Mouse (Mus musculus): Measurements from ENCODE around the gene Thsd7b. TPM values are rescaled to one million over a fixed set of nuclear protein-coding genes. Genes with fewer than 3 reads are reported as not detected.

Thsd7b gene
- polyA plus RNA-seq, 1 experiment from 2014 or later: 0.32 TPM

GRCm38 (mm10) chr1:129589366-129590002, 316.4 kb downstream of the Thsd7b start:
- no peak for ATAC-seq (ENCODE audit: low read depth)
- Histone ChIP-seq H3K36me3 (ENCODE audit: control insufficient read depth, insufficient read depth) (no peaks in the 10 kb centered on the region), H3K9me3 (replicated peaks; ENCODE audit: control insufficient read depth, low read length) (no peaks in the 10 kb centered on the region), H3K4me3 (ENCODE audit: low read depth, low read length) (no peak overlapping the region), H3K9ac (ENCODE audit: low read depth, low read length) (no peak overlapping the region), H3K4me1 (ENCODE audit: control insufficient read depth, low read depth, low read length) (no peaks in the 10 kb centered on the region), H3K27me3 (ENCODE audit: control insufficient read depth, insufficient read depth, low read depth, low read length) (no peaks in the 10 kb centered on the region), H3K27ac (ENCODE audit: low read length) (no peak overlapping the region), H3K4me2 (ENCODE audit: low read depth, low read length) (no peak overlapping the region)
- WGBS (ENCODE audit: insufficient replicate concordance): 59% methylated on average over 3 of the region's 3 CpGs

DNA sequence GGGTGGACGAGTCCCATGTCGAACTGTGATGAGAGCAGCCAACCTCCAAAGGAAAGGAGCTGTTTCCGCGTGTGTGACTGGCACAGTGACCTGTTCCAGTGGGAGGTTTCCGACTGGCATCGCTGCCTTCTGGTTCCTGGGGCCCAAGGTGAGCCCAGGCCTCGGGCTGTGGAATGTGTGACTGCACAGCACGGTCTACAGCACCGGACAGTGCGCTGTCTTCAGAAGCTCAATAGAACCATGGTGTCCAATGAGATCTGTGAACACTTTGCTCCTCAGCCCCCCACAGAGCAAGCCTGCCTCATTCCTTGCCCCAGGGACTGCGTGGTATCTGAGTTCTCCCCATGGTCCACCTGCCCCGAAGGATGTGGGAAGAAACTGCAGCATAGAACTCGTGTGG, 322.3 kb downstream of the Thsd7b start:
- Histone ChIP-seq H3K4me2 (ENCODE audit: low read depth, low read length) (no peak overlapping the region), H3K9me3 (replicated peaks; ENCODE audit: control insufficient read depth, low read length) (no peaks in the 10 kb centered on the region), H3K4me3 (ENCODE audit: low read depth, low read length) (no peak overlapping the region), H3K4me1 (ENCODE audit: control insufficient read depth, low read depth, low read length) (no peaks in the 10 kb centered on the region), H3K27ac (ENCODE audit: low read length) (no peak overlapping the region), H3K27me3 (ENCODE audit: control insufficient read depth, insufficient read depth, low read depth, low read length) (no peaks in the 10 kb centered on the region), H3K36me3 (ENCODE audit: control insufficient read depth, insufficient read depth) (no peaks in the 10 kb centered on the region), H3K9ac (ENCODE audit: low read depth, low read length) (no peak overlapping the region)
- no peak for ATAC-seq (ENCODE audit: low read depth)
- 67% methylated on average over 13 of the region's 13 CpGs for WGBS (ENCODE audit: insufficient replicate concordance)

- Histone ChIP-seq H3K36me3 (ENCODE audit: control insufficient read depth, insufficient read depth) (no peaks in the 10 kb centered on the region), H3K4me3 (ENCODE audit: low read depth, low read length) (no peak overlapping the region), H3K27me3 (ENCODE audit: control insufficient read depth, insufficient read depth, low read depth, low read length) (no peaks in the 10 kb centered on the region), H3K27ac (ENCODE audit: low read length) (no peak overlapping the region), H3K4me1 (ENCODE audit: control insufficient read depth, low read depth, low read length) (no peaks in the 10 kb centered on the region), H3K9me3 (replicated peaks; ENCODE audit: control insufficient read depth, low read length) (no peaks in the 10 kb centered on the region), H3K4me2 (ENCODE audit: low read depth, low read length) (no peak overlapping the region), H3K9ac (ENCODE audit: low read depth, low read length) (no peak overlapping the region)
- no peak for ATAC-seq (ENCODE audit: low read depth)
These were observed 327.8 kb downstream of the Thsd7b start for GRCm38 (mm10) chr1:129600933-129601332.

DNA sequence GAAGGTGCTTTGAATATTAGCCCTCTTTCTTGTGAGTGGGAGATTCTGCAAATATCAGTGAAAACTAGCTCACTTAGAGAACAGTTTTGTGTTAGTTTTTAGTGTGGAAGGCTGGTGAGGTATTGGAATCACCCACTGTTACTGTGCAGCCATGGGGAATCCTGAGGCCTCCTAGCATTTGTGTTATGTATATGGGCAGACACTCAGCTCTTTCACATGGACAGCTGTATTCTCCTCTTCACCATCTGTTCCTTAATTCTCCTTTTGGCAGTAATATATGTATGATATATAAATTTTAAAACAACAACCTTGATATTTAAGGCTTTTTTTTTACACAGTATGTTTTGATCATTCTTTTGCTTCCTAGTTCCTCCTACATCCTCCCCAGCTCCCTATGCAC, 329.2 kb downstream of the Thsd7b start:
- Histone ChIP-seq H3K27me3 (ENCODE audit: control insufficient read depth, insufficient read depth, low read depth, low read length) (no peaks in the 10 kb centered on the region), H3K9me3 (replicated peaks; ENCODE audit: control insufficient read depth, low read length) (no peaks in the 10 kb centered on the region), H3K27ac (ENCODE audit: low read length) (no peak overlapping the region), H3K9ac (ENCODE audit: low read depth, low read length) (no peak overlapping the region), H3K4me1 (ENCODE audit: control insufficient read depth, low read depth, low read length) (no peaks in the 10 kb centered on the region), H3K36me3 (ENCODE audit: control insufficient read depth, insufficient read depth) (no peaks in the 10 kb centered on the region), H3K4me2 (ENCODE audit: low read depth, low read length) (no peak overlapping the region), H3K4me3 (ENCODE audit: low read depth, low read length) (no peak overlapping the region)
- no peak for ATAC-seq (ENCODE audit: low read depth)

DNA sequence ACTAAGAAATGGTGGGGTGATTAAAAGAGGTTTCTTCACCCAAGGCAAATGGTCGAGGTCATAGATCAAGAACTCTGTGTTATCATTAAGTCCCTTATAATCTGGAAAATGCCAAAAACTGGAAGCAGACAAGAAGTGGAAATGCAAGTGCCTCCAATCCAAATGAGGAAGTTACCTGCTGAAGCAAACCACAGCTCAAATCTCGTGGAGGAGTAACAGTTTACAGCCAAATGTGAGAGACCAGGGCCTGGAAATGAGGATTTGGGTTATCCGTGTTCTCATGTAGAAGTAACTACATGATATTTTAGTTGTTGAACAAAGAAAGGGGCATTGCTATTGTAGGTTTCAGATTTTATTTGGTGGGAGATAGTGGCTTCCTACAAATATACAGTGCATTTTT, 335.3 kb downstream of the Thsd7b start:
- no peaks in the 10 kb centered on the region for H3K27me3 ChIP-seq (ENCODE audit: control insufficient read depth, insufficient read depth, low read depth, low read length)
- no peaks in the 10 kb centered on the region for H3K4me1 ChIP-seq (ENCODE audit: control insufficient read depth, low read depth, low read length)
- ATAC-seq (ENCODE audit: low read depth): no peak
- H3K36me3 ChIP-seq (ENCODE audit: control insufficient read depth, insufficient read depth): no peaks in the 10 kb centered on the region
- H3K4me3 ChIP-seq (ENCODE audit: low read depth, low read length): no peak overlapping the region
- no peak overlapping the region for H3K4me2 ChIP-seq (ENCODE audit: low read depth, low read length)
- no peaks in the 10 kb centered on the region for H3K9me3 ChIP-seq (replicated peaks; ENCODE audit: control insufficient read depth, low read length)
- no peak overlapping the region for H3K27ac ChIP-seq (ENCODE audit: low read length)
- 36% methylated on average over 3 of the region's 3 CpGs for WGBS (ENCODE audit: insufficient replicate concordance)
- no peak overlapping the region for H3K9ac ChIP-seq (ENCODE audit: low read depth, low read length)

DNA sequence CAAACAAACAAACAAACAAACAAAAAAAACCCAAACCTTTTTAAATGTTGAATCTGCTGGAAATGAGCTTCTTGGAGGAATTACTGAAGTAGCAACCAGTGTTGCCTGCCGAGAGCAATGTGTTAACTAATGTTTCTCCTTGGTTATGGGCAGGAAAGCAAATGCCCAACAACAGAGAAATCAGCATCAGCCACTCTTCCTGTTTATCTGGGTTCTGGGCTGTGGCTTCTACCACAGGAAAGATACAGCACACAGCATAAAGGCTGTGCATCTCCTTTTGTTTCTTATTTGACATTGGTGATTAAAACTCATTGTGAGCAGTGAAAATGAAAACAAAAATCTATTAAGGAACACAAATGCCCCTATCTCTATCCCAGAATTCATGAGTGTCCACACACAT, 343.0 kb downstream of the Thsd7b start:
- Histone ChIP-seq H3K27me3 (ENCODE audit: control insufficient read depth, insufficient read depth, low read depth, low read length) (no peaks in the 10 kb centered on the region), H3K9ac (ENCODE audit: low read depth, low read length) (no peak overlapping the region), H3K27ac (ENCODE audit: low read length) (no peak overlapping the region), H3K4me3 (ENCODE audit: low read depth, low read length) (no peak overlapping the region), H3K9me3 (replicated peaks; ENCODE audit: control insufficient read depth, low read length) (no peaks in the 10 kb centered on the region), H3K36me3 (ENCODE audit: control insufficient read depth, insufficient read depth) (no peaks in the 10 kb centered on the region), H3K4me2 (ENCODE audit: low read depth, low read length) (no peak overlapping the region), H3K4me1 (ENCODE audit: control insufficient read depth, low read depth, low read length) (no peaks in the 10 kb centered on the region)
- WGBS (ENCODE audit: insufficient replicate concordance): 6% methylated on average over 1 of the region's 1 CpGs
- ATAC-seq (ENCODE audit: low read depth): no peak

- Histone ChIP-seq H3K4me2 (ENCODE audit: low read depth, low read length) (no peak overlapping the region), H3K27ac (ENCODE audit: low read length) (no peak overlapping the region), H3K4me1 (ENCODE audit: control insufficient read depth, low read depth, low read length) (no peaks in the 10 kb centered on the region), H3K9me3 (replicated peaks; ENCODE audit: control insufficient read depth, low read length) (no peaks in the 10 kb centered on the region), H3K9ac (ENCODE audit: low read depth, low read length) (no peak overlapping the region), H3K4me3 (ENCODE audit: low read depth, low read length) (no peak overlapping the region), H3K36me3 (ENCODE audit: control insufficient read depth, insufficient read depth) (no peaks in the 10 kb centered on the region), H3K27me3 (ENCODE audit: control insufficient read depth, insufficient read depth, low read depth, low read length) (no peaks in the 10 kb centered on the region)
- ATAC-seq (ENCODE audit: low read depth): no peak
- 60% methylated on average over 7 of the region's 7 CpGs for WGBS (ENCODE audit: insufficient replicate concordance)
These were observed 346.6 kb downstream of the Thsd7b start for GRCm38 (mm10) chr1:129619440-129620301.

GRCm38 (mm10) chr1:129624519-129624918, 351.4 kb downstream of the Thsd7b start:
- WGBS (ENCODE audit: insufficient replicate concordance): 31% methylated on average over 6 of the region's 6 CpGs
- no peak overlapping the region for H3K4me3 ChIP-seq (ENCODE audit: low read depth, low read length)
- no peaks in the 10 kb centered on the region for H3K27me3 ChIP-seq (ENCODE audit: control insufficient read depth, insufficient read depth, low read depth, low read length)
- H3K27ac ChIP-seq (ENCODE audit: low read length): no peak overlapping the region
- H3K4me2 ChIP-seq (ENCODE audit: low read depth, low read length): no peak overlapping the region
- no peaks in the 10 kb centered on the region for H3K4me1 ChIP-seq (ENCODE audit: control insufficient read depth, low read depth, low read length)
- H3K9me3 ChIP-seq (replicated peaks; ENCODE audit: control insufficient read depth, low read length): no peaks in the 10 kb centered on the region
- H3K9ac ChIP-seq (ENCODE audit: low read depth, low read length): no peak overlapping the region
- no peaks in the 10 kb centered on the region for H3K36me3 ChIP-seq (ENCODE audit: control insufficient read depth, insufficient read depth)
- no peak for ATAC-seq (ENCODE audit: low read depth)

- no peak overlapping the region for H3K9ac ChIP-seq (ENCODE audit: low read depth, low read length)
- no peaks in the 10 kb centered on the region for H3K4me1 ChIP-seq (ENCODE audit: control insufficient read depth, low read depth, low read length)
- ATAC-seq (ENCODE audit: low read depth): no peak
- H3K9me3 ChIP-seq (replicated peaks; ENCODE audit: control insufficient read depth, low read length): no peaks in the 10 kb centered on the region
- WGBS (ENCODE audit: insufficient replicate concordance): 57% methylated on average over 4 of the region's 4 CpGs
- no peaks in the 10 kb centered on the region for H3K36me3 ChIP-seq (ENCODE audit: control insufficient read depth, insufficient read depth)
- no peak overlapping the region for H3K4me3 ChIP-seq (ENCODE audit: low read depth, low read length)
- no peak overlapping the region for H3K27ac ChIP-seq (ENCODE audit: low read length)
- no peak overlapping the region for H3K4me2 ChIP-seq (ENCODE audit: low read depth, low read length)
- H3K27me3 ChIP-seq (ENCODE audit: control insufficient read depth, insufficient read depth, low read depth, low read length): no peaks in the 10 kb centered on the region
These were observed 362.0 kb downstream of the Thsd7b start for GRCm38 (mm10) chr1:129635146-129635545.

All from liver, embryonic 16.5 days (tissue).